Mouse (Mus musculus) kidney, postnatal 36 days (tissue): ENCODE data around the gene Slco1c1.
A peak's percentile ranks its signal among the peaks of the same experiment; 100 is the strongest.
"Not testable (repeated sequence)": the region's sequence is repeated elsewhere in the genome, so short reads cannot be mapped to it uniquely, and the experiment has no call there.

Experiments
- DNase-seq, 2 experiments: peaks; one replicate each; pipeline ENCODE4 v3.0.0; 2021 to 2022; ENCODE audit warnings: mixed read lengths in 2 of 2

The Slco1c1 gene

DNA sequence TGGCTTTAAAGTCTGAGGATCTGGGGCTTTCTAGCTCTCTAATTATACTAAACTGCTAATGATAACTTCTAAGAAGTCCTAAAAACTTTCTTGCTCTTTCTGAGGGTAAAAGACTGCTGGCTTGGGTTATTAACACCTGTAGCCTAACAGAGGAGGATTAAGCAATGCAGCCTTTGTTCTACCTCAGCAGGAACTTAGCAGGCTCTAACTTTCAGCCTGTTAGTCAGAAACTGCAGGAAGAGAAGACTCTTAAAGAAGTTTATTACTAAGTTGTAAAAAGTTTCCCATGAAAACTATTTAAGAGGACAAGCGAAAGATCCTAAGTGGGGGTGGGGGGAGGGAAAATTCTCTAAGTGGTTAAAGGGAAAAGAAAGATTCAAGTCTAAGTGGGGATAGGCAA is 65.8 kb downstream of the Slco1c1 start:
- DNase-seq, result no peak

GRCm38 (mm10) chr6:141590598-141591200 is 66.5 kb downstream of the Slco1c1 start:
- not testable (repeated sequence) for DNase-seq

DNA sequence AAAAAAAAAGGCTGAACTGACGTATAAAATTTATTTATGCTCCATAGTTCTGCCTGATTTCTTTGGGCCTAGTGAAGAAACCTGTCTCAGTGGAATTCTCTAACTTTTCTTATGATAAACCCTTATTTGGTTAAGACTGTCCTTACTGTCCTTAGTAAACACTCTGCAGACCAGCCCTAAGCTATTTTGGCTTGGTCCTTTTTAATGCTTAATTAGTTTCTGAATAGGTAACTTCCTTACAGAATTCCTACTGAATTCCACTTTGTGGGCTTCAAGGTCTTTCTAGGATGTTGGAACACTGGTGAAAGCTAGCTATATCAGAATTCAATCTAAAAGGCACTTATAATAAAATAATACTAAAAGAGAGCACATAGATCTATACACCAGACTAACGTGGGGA is 71.9 kb downstream of the Slco1c1 start:
- DNase-seq, result no peak

DNA sequence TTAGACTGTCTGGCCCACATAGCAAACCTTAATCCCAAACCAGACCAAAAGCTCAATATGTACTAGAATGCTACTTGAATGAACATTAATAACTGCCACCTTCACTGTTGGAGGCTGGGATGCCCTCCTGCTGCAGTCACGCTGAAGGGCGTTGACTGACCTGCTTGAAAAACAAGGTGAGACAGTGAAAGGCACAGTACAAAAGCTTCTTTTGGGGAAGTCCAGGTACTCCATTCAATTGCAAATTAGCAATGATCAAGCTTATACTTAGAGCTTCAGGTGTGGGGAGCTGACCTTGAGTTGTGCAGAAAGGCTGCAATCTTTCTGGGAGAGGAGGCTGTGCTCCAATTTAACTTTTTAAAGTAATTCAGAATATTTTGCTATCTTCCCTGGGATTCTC is 72.9 kb downstream of the Slco1c1 start:
- DNase-seq, result no peak

- no peak for DNase-seq
These were observed 76.8 kb downstream of the Slco1c1 start for GRCm38 (mm10) chr6:141600940-141601339.

- peak; percentile 2 to 38 for DNase-seq
These were observed 86.6 kb downstream of the Slco1c1 start for GRCm38 (mm10) chr6:141610702-141611260.

- no peak for DNase-seq
These were observed 89.8 kb downstream of the Slco1c1 start for GRCm38 (mm10) chr6:141614017-141614416.

DNA sequence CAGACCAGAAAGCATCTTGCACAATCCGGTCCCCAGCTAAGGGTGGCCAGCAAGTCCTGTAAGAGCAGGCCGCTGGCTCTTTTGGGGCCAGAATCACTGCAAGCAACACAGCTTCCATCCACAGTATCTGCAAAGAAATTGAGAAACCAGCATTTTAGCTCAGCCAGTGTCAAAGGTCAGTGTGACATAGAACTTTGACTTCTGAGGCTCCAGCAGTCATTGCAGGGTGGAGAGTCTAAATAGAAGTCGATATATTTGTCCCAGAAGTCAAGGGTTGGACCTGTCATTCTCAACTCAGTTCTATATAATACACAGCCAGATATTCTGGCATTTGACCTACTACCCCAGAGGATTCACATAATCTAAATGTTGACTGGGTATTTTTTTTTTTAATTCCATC is 91.2 kb downstream of the Slco1c1 start:
- DNase-seq, result peak in 1 of 2 experiments; percentile 3
